Mouse (Mus musculus) forebrain, postnatal 0 days (tissue): Measurements from ENCODE around the gene Fgd6. TPM values are rescaled to one million over a fixed set of nuclear protein-coding genes. Genes with fewer than 3 reads are reported as not detected.

ENCODE experiments used
- ATAC-seq: fragments of 200-750 bp; cut with Nextera tagmentation; 2 replicates; pipeline ENCODE4 v1.8.0; 2017; ENCODE audit warnings: mild to moderate bottlenecking, moderate library complexity
- DNase-seq: peaks from one replicate; pipeline ENCODE4 v3.0.0-alpha.2; 2015
- H3K27ac ChIP-seq: fragments of 300-500 bp; sonication (generic); 2 replicates; pipeline ENCODE4 v1.5.1; 2014; ENCODE audit warnings: low read depth, mild to moderate bottlenecking, antibody characterized with exemption, low read length, moderate library complexity, mixed read lengths
- H3K27me3 ChIP-seq: fragments of 300-500 bp; sonication (generic); 2 replicates; pipeline ENCODE4 v1.6.1; 2014; ENCODE audit warnings: mild to moderate bottlenecking, low read length, mixed read lengths; ENCODE audit not compliant: insufficient read depth
- H3K36me3 ChIP-seq: fragments of 300-500 bp; sonication (generic); 2 replicates; pipeline ENCODE4 v1.6.1; 2014; ENCODE audit warnings: mild to moderate bottlenecking, moderate library complexity; ENCODE audit not compliant: insufficient read depth
- H3K4me1 ChIP-seq: fragments of 300-500 bp; sonication (generic); 2 replicates; pipeline ENCODE4 v1.6.1; 2014; ENCODE audit warnings: antibody characterized with exemption; ENCODE audit not compliant: insufficient read depth
- H3K4me2 ChIP-seq: fragments of 300-500 bp; sonication (generic); 2 replicates; pipeline ENCODE4 v1.6.1; 2014; ENCODE audit warnings: low read depth, mild to moderate bottlenecking, moderate library complexity
- H3K4me3 ChIP-seq: fragments of 300-500 bp; sonication (generic); 2 replicates; pipeline ENCODE4 v1.5.1; 2014; ENCODE audit warnings: low read depth, low read length, mixed read lengths
- H3K9ac ChIP-seq: fragments of 300-500 bp; sonication (generic); 2 replicates; pipeline ENCODE4 v1.6.1; 2014; ENCODE audit warnings: mild to moderate bottlenecking
- H3K9me3 ChIP-seq: fragments of 300-500 bp; sonication (generic); 2 replicates; pipeline ENCODE4 v1.6.1; 2016; ENCODE audit warnings: low read length
- CTCF ChIP-seq: sonication (generic); IDR thresholded peaks from 2 replicates; pipeline ENCODE4 v1.5.1; 2016; ENCODE audit warnings: antibody characterized with exemption, control low read depth, low read depth
- WGBS: fragments of 180-500 bp; shearing (Covaris S2); extraction: QIAGEN DNeasy Blood & Tissue Kit; methylation state at CpG from one replicate; pipeline ENCODE4 v1.1.7; 2014; 5-methylcytosine and 5-hydroxymethylcytosine counted together
- polyA plus RNA-seq: library from polyadenylated mRNA; unstranded; fragments of >200 nt; fragmentation: Nextera tagmentation; extraction: Ambion mirVana; gene quantifications from 2 replicates; pipeline ENCODE4 v1.2.1, GENCODE M21; 2015
- total RNA-seq: library from RNA; depleted of rRNA; stranded (reverse); fragments of >200 nt; gene quantifications from 2 replicates; pipeline ENCODE4 v1.2.3, GENCODE M21; 2014

The Fgd6 gene
- total and polyA plus RNA-seq, 2 experiments from 2014 or later: 1.5 to 3.6 TPM

GRCm38 (mm10) chr10:94117916-94118315 lies 82.1 kb downstream of the Fgd6 start:
- no peaks in the 10 kb centered on the region for H3K36me3 ChIP-seq
- no peak for TF ChIP-seq CTCF
- no peak overlapping the region for H3K9ac ChIP-seq
- WGBS: 93% methylated on average over 3 of the region's 3 CpGs
- ATAC-seq (no peak), DNase-seq (no peak)
- H3K4me1 ChIP-seq: no peaks in the 10 kb centered on the region
- no peak overlapping the region for H3K27ac ChIP-seq
- no peaks in the 10 kb centered on the region for H3K27me3 ChIP-seq
- no peak overlapping the region for H3K4me2 ChIP-seq
- no peak overlapping the region for H3K4me3 ChIP-seq
- H3K9me3 ChIP-seq: no peaks in the 10 kb centered on the region

DNA sequence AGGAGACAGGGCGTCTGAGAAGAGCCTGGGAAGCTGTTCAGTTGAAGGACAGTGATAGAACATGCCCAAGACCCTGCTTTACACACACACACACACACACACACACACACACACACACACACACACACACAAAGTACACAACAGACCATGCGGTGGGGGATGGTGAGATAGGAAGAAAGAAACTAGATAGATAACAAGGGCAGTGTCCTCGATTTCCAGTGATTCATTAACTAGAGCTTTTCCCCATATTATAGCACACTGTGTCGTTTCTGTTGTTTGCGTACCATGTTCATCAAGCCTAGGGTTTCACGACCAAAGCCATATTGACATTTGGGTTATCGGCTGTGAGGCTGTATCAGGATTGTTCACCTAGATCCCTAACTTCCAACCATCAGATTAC lies 83.2 kb downstream of the Fgd6 start:
- Histone ChIP-seq H3K9ac (no peak overlapping the region), H3K4me2 (no peak overlapping the region), H3K27me3 (no peaks in the 10 kb centered on the region), H3K27ac (no peak overlapping the region), H3K9me3 (no peaks in the 10 kb centered on the region), H3K4me3 (no peak overlapping the region), H3K4me1 (no peaks in the 10 kb centered on the region), H3K36me3 (no peaks in the 10 kb centered on the region)
- TF ChIP-seq CTCF: no peak
- ATAC-seq: no peak
- DNase-seq: no peak
- 93% methylated on average over 7 of the region's 7 CpGs for WGBS

GRCm38 (mm10) chr10:94120676-94121075 lies 84.9 kb downstream of the Fgd6 start:
- no peak for TF ChIP-seq CTCF
- ATAC-seq (no peak), DNase-seq (no peak)
- no peak overlapping the region for H3K4me3 ChIP-seq
- no peaks in the 10 kb centered on the region for H3K9me3 ChIP-seq
- no peak overlapping the region for H3K9ac ChIP-seq
- no peak overlapping the region for H3K4me2 ChIP-seq
- 91% methylated on average over 9 of the region's 9 CpGs for WGBS
- no peak overlapping the region for H3K27ac ChIP-seq
- no peaks in the 10 kb centered on the region for H3K4me1 ChIP-seq
- H3K27me3 ChIP-seq: no peaks in the 10 kb centered on the region
- H3K36me3 ChIP-seq: no peaks in the 10 kb centered on the region

GRCm38 (mm10) chr10:94122595-94122994 lies 86.8 kb downstream of the Fgd6 start:
- DNase-seq (no peak), ATAC-seq (no peak)
- no peak overlapping the region for H3K9ac ChIP-seq
- H3K4me2 ChIP-seq: no peak overlapping the region
- no peak overlapping the region for H3K4me3 ChIP-seq
- WGBS: 94% methylated on average over 7 of the region's 7 CpGs
- no peaks in the 10 kb centered on the region for H3K27me3 ChIP-seq
- H3K4me1 ChIP-seq: no peaks in the 10 kb centered on the region
- no peak for TF ChIP-seq CTCF
- no peaks in the 10 kb centered on the region for H3K9me3 ChIP-seq
- no peak overlapping the region for H3K27ac ChIP-seq
- H3K36me3 ChIP-seq: no peaks in the 10 kb centered on the region

GRCm38 (mm10) chr10:94123581-94123980 lies 87.8 kb downstream of the Fgd6 start:
- no peak for TF ChIP-seq CTCF
- H3K27me3 ChIP-seq: no peaks in the 10 kb centered on the region
- no peak overlapping the region for H3K9ac ChIP-seq
- H3K4me1 ChIP-seq: no peaks in the 10 kb centered on the region
- no peaks in the 10 kb centered on the region for H3K9me3 ChIP-seq
- DNase-seq (no peak), ATAC-seq (no peak)
- WGBS: 84% methylated on average over 5 of the region's 5 CpGs
- H3K4me2 ChIP-seq: no peak overlapping the region
- no peak overlapping the region for H3K4me3 ChIP-seq
- no peaks in the 10 kb centered on the region for H3K36me3 ChIP-seq
- H3K27ac ChIP-seq: no peak overlapping the region

DNA sequence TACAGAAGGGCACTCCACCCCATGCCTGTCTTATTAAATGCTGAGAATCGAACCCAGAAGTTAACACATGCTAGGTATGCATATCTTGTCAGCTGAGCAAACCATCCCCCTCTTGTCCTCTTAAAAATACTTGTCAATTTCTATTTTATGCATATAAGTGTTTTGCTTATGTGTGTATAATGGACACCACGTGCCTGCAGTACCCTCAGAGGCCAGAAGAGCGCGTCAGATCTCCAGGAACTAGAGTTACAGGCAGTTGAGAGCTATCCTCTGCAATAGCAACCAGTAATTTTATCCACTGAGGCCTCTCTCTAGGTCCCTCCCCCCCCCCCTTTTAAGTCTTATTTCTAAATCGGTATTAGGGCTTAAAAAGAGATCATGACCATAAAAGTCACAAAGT lies 88.6 kb downstream of the Fgd6 start:
- Histone ChIP-seq H3K27ac (no peak overlapping the region), H3K27me3 (no peaks in the 10 kb centered on the region), H3K9me3 (no peaks in the 10 kb centered on the region), H3K4me1 (0 out of 2 replicates have a peak, but pooled peaks cover 5% of the 10 kb centered on the region), H3K4me2 (no peak overlapping the region), H3K9ac (no peak overlapping the region), H3K4me3 (no peak overlapping the region), H3K36me3 (no peaks in the 10 kb centered on the region)
- peak; percentile 44 for TF ChIP-seq CTCF
- ATAC-seq: no peak
- 84% methylated on average over 5 of the region's 5 CpGs for whole genome bisulfite sequencing
- DNase-seq: no peak

GRCm38 (mm10) chr10:94129680-94130119 lies 93.9 kb downstream of the Fgd6 start:
- no peak overlapping the region for H3K9ac ChIP-seq
- peak overlapping the region; percentile 66 for H3K27ac ChIP-seq
- ATAC-seq: peak; percentile 95
- no peak overlapping the region for H3K4me3 ChIP-seq
- peak; percentile 94 for DNase-seq
- no peak overlapping the region for H3K4me2 ChIP-seq
- peaks cover 10% of the 10 kb centered on the region; the same call in 1 of the 2 replicates for H3K4me1 ChIP-seq
- 10% methylated on average over 9 of the region's 9 CpGs for WGBS
- H3K36me3 ChIP-seq: no peaks in the 10 kb centered on the region
- H3K27me3 ChIP-seq: no peaks in the 10 kb centered on the region
- TF ChIP-seq CTCF: no peak
- no peaks in the 10 kb centered on the region for H3K9me3 ChIP-seq
